Mouse (Mus musculus) midbrain, embryonic 10.5 days (tissue): ENCODE measurements around the gene Srebf2. TPM values are rescaled to one million over a fixed set of nuclear protein-coding genes. Genes with fewer than 3 reads are reported as not detected.

Source experiments
- microRNA counts: library from miRNA; unstranded; fragments of <30 nt; microRNA quantifications from one replicate; lab custom pipeline; 2017
- microRNA-seq: library from miRNA; unstranded; fragments of <30 nt; microRNA quantifications from one replicate; pipeline ENCODE4, GENCODE M21; 2017
- polyA plus RNA-seq: library from polyadenylated mRNA; unstranded; fragments of >200 nt; fragmentation: Nextera tagmentation; extraction: Ambion mirVana; gene quantifications from 2 replicates; pipeline ENCODE4 v1.2.1, GENCODE M21; 2016

Srebf2 gene
- polyA plus RNA-seq, 1 experiment from 2014 or later = 214 TPM

MicroRNAs within 50 kb of the gene (microRNA counts, 519-probe panel; counts per million panel counts)
- microRNA mmu-miR-33 (lab: Ali Mortazavi, UCI) = 4,910 counts per million, percentile 28 among the panel's probes with 10 or more counts

Small RNA genes lying within 50 kb of the gene (microRNA-seq; reads per million reads assigned to microRNA genes)
- gene Mir33 = 97.8 reads per million, percentile 50 among the genes with 10 or more reads in this experiment

Other genes starting within 250 kb of the Srebf2 start
- gene Polr3h, start 220.9 kb upstream of the Srebf2 start, polyA plus RNA-seq = 76.2 and 80.8 TPM in 2 replicates
- gene Csdc2, start 210.4 kb upstream of the Srebf2 start, polyA plus RNA-seq = 13.8 and 20.6 TPM in 2 replicates
- 31.9 and 34.9 TPM in 2 replicates for gene Pmm1, start 186.3 kb upstream of the Srebf2 start, polyA plus RNA-seq
- gene 1700029P11Rik, start 166.6 kb upstream of the Srebf2 start, polyA plus RNA-seq = not detected in 2 replicates
- gene Xrcc6, start 159.3 kb upstream of the Srebf2 start, polyA plus RNA-seq = 68.6 and 75.1 TPM in 2 replicates
- 34.3 and 37.7 TPM in 2 replicates for gene Desi1, start 113.3 kb upstream of the Srebf2 start, polyA plus RNA-seq
- gene Snu13, start 99.6 kb upstream of the Srebf2 start, polyA plus RNA-seq = 323 and 376 TPM in 2 replicates
- gene 4930407I10Rik, start 88.0 kb upstream of the Srebf2 start, polyA plus RNA-seq = not detected in 2 replicates
- gene Mei1, start 77.2 kb upstream of the Srebf2 start, polyA plus RNA-seq = 0.10 TPM in 1 of 2 replicates, not detected in the other
- 23.0 and 25.6 TPM in 2 replicates for gene Ccdc134, start 19.3 kb upstream of the Srebf2 start, polyA plus RNA-seq
- gene Shisa8, start 65.6 kb downstream of the Srebf2 start, polyA plus RNA-seq = 0.16 and 0.52 TPM in 2 replicates
- gene Tnfrsf13c, start 77.2 kb downstream of the Srebf2 start, polyA plus RNA-seq = 0.07 TPM in 1 of 2 replicates, not detected in the other
- 94.9 and 102 TPM in 2 replicates for gene Cenpm, start 97.6 kb downstream of the Srebf2 start, polyA plus RNA-seq
- gene 1500009C09Rik, start 105.2 kb downstream of the Srebf2 start, polyA plus RNA-seq = 0.15 and 0.36 TPM in 2 replicates
- gene Sept3, start 127.7 kb downstream of the Srebf2 start, polyA plus RNA-seq = 83.4 and 109 TPM in 2 replicates
- gene Wbp2nl, start 151.8 kb downstream of the Srebf2 start, polyA plus RNA-seq = 0.11 and 0.25 TPM in 2 replicates
- gene Naga, start 191.7 kb downstream of the Srebf2 start, polyA plus RNA-seq = 22.4 and 27.2 TPM in 2 replicates
- gene Pheta2, start 191.8 kb downstream of the Srebf2 start, polyA plus RNA-seq = 4.2 and 5.4 TPM in 2 replicates
- 253 and 265 TPM in 2 replicates for gene Smdt1, start 191.8 kb downstream of the Srebf2 start, polyA plus RNA-seq
- gene Ndufa6, start 207.1 kb downstream of the Srebf2 start, polyA plus RNA-seq = 258 and 270 TPM in 2 replicates
- gene Cyp2d22, start 233.1 kb downstream of the Srebf2 start, polyA plus RNA-seq = 2.8 and 4.5 TPM in 2 replicates
- not detected in 2 replicates for gene Cyp2d11, start 246.8 kb downstream of the Srebf2 start, polyA plus RNA-seq